Mouse (Mus musculus) retina, embryonic 14.5 days (tissue): ENCODE data around the gene Msl1.

Experiments
- DNase-seq: peaks from one replicate; pipeline ENCODE4 v3.0.0-alpha.2; 2015; ENCODE audit warnings: low spot score

Msl1 gene

GRCm38 (mm10) chr11:98764091-98764490, 31.2 kb upstream of the Msl1 start:
- no peak for DNase-seq

- no peak for DNase-seq
Observed at GRCm38 (mm10) chr11:98764746-98765145, 30.6 kb upstream of the Msl1 start.

GRCm38 (mm10) chr11:98765421-98766309, 29.7 kb upstream of the Msl1 start:
- DNase-seq = no peak

GRCm38 (mm10) chr11:98766346-98766745, 29.0 kb upstream of the Msl1 start:
- no peak for DNase-seq

- DNase-seq = no peak
Observed at GRCm38 (mm10) chr11:98766816-98767215, 28.5 kb upstream of the Msl1 start.

GRCm38 (mm10) chr11:98767276-98767675, 28.0 kb upstream of the Msl1 start:
- peak; percentile 78 for DNase-seq

- DNase-seq = no peak
Observed at GRCm38 (mm10) chr11:98767713-98768112, 27.6 kb upstream of the Msl1 start.

GRCm38 (mm10) chr11:98768127-98769006, 26.9 kb upstream of the Msl1 start:
- peak; percentile 66 for DNase-seq

GRCm38 (mm10) chr11:98769007-98769954, 26.0 kb upstream of the Msl1 start:
- DNase-seq = no peak

GRCm38 (mm10) chr11:98770096-98770975, 25.0 kb upstream of the Msl1 start:
- DNase-seq = no peak

GRCm38 (mm10) chr11:98771131-98771530, 24.2 kb upstream of the Msl1 start:
- no peak for DNase-seq

GRCm38 (mm10) chr11:98771844-98772525, 23.3 kb upstream of the Msl1 start:
- no peak for DNase-seq

GRCm38 (mm10) chr11:98772667-98773171, 22.6 kb upstream of the Msl1 start:
- no peak for DNase-seq

- peak; percentile 96 for DNase-seq
Observed at GRCm38 (mm10) chr11:98773635-98774295, 21.6 kb upstream of the Msl1 start.

GRCm38 (mm10) chr11:98774582-98775347, 20.6 kb upstream of the Msl1 start, which contains the start of gene Nr1d1:
Gene Nr1d1 (minus strand): TSS chr11:98775333.
- no peak for DNase-seq

GRCm38 (mm10) chr11:98775348-98776051, 19.8 kb upstream of the Msl1 start:
- peak; percentile 98 for DNase-seq

- DNase-seq = no peak
Observed at GRCm38 (mm10) chr11:98776052-98776764, 19.1 kb upstream of the Msl1 start.
